Mouse (Mus musculus): Measurements from ENCODE around the gene Zkscan14.
"Not testable (repeated sequence)": the region's sequence is repeated elsewhere in the genome, so short reads cannot be mapped to it uniquely, and the experiment has no call there.

Gene Zkscan14

GRCm38 (mm10) chr5:145201321-145201991, at the start of gene Zkscan14:
Zkscan14 (minus strand) TSS chr5:145201868.
- in situ Hi-C loops (cut with MboI; ENCODE audit: low sequenced_read_pairs): no loop called here

DNA sequence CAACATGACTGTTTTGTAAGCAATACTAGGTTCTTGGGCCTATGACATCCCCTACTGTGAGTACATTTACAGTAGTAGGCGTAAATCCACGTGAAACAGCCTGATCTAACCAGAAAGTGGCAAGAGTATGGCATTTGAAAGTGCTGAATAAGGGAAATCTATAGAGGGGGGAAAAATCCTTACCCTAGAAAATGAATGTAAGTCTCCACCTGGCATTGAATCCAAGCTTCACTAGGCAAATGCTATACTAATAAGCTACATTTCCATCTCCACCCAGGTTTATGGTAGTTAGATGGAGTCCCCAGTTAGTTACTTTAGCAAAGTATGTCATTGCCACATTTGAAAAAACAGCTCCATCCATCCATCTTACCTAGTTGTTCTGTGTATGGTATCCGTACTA, 47.9 kb upstream of the Zkscan14 start:
- in situ Hi-C loops (cut with MboI; ENCODE audit: low sequenced_read_pairs): no loop called here

DNA sequence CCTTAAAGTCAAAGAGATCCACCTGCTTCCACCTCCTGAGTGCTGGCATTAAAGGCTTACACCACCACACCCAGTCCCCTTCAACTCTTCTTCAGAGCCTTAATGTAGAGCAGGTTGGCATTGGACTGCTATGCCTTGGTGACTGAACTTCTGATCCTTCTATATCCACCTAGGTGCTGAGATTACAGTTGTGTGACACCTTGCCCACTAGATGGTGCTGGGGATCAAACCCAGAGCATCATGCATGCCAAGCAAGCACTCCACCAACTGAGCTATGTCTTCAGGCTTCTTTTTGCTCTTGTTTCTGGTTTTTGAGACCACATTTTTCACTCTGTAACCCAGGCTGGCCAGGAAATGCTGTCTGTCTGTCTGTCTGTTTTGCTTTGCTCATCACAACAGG, 33.0 kb upstream of the Zkscan14 start:
- in situ Hi-C loops (cut with MboI; ENCODE audit: low sequenced_read_pairs): no loop called here

DNA sequence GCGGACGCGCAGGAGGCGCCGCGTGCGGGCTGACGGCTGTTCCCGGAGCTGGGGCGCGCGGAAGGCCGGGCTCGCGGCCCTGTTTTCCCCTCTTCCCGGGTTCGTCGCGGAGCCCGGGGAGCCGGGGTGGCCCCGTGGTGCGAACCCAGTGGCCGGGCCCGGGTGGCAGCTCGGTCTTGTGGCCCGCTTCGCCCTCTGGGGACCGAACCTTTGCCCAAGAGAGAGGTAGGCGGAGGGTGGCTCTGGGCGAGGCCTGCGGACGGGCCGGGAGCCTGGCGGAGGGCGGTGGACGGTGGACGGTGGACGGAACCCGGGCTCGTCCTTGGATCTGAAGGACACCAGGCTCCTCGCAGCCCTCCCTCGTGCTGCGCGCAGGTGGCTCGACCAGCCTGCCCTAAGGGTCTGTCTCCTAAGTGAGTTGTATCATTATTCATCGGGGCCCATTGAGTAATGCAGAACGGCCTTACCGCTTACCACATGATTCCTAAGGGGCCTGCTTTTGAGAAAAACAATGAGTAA, 30.3 kb upstream of the Zkscan14 start:
- in situ Hi-C loops (cut with MboI; ENCODE audit: low sequenced_read_pairs): no loop called here

GRCm38 (mm10) chr5:145231367-145231871, 29.8 kb upstream of the Zkscan14 start, which contains the start of gene Zfp655:
Zfp655 (plus strand) TSS chr5:145231715.
- in situ Hi-C loops (cut with MboI; ENCODE audit: low sequenced_read_pairs): no loop called here

DNA sequence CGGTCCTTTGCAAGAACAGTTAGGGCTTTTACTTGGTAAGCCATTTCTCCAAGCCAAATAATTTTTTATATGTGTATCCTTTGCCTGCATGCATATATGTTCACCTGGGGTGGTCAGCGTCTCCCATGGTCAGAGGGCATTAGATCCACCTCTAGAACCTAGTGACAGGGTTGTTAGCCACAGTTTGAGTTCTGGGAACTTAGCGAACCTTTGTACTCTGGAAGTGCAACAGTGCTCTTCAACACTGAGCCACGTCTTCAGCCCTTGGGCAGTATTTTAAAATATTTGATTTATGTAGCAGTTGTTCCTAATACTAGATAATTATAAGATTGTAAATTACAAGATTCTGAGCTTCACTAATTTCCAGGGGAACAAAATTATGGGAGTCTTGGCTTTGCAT, 29.0 kb upstream of the Zkscan14 start:
- in situ Hi-C loops (cut with MboI; ENCODE audit: low sequenced_read_pairs): no loop called here

DNA sequence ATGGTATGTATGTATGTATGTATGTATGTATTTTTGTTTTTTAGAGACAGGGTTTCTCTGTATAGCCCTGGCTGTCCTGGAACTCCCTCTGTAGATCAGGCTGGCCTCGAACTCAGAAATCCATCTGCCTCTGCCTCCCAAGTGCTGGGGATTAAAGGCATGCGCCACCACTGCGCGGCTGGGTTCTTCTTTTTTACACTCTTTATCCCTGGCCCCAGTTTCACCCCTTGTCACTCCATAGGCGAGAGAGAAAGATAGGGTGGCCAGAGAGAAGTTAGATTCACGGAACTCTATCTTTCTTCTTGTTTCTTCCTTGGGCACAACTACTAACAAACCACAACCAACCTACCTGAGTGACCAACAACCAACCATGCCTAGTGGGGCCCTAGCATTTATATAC, 27.6 kb upstream of the Zkscan14 start:
- in situ Hi-C loops (cut with MboI; ENCODE audit: low sequenced_read_pairs): not testable (repeated sequence)

GRCm38 (mm10) chr5:145226453-145226852, 24.8 kb upstream of the Zkscan14 start:
- in situ Hi-C loops (cut with MboI; ENCODE audit: low sequenced_read_pairs): no loop called here

GRCm38 (mm10) chr5:145223395-145223794, 21.7 kb upstream of the Zkscan14 start:
- in situ Hi-C loops (cut with MboI; ENCODE audit: low sequenced_read_pairs): no loop called here

DNA sequence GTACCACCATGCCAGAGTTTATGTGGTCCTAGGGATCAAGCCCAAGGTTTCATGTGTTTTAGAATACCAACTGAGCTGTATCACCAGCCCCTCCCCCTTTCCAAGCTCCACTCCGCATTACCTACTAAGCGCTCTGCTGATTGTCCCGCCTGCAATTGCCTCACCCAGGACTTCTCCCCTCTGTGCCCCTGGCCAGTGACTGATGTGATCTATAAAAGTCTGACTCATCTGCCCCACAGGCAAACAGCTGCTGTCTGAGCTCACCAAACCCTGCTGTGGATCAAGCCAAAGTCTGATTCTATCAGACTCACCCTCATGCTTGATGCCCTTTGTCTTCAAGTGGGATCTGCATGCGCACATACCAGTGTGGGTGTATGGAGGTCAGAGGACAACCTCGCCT, 21.2 kb upstream of the Zkscan14 start:
- in situ Hi-C loops (cut with MboI; ENCODE audit: low sequenced_read_pairs): no loop called here

GRCm38 (mm10) chr5:145219981-145220380, 18.3 kb upstream of the Zkscan14 start:
- in situ Hi-C loops (cut with MboI; ENCODE audit: low sequenced_read_pairs): no loop called here

GRCm38 (mm10) chr5:145218671-145219070, 17.0 kb upstream of the Zkscan14 start:
- in situ Hi-C loops (cut with MboI; ENCODE audit: low sequenced_read_pairs): no loop called here

- in situ Hi-C loops (cut with MboI; ENCODE audit: low sequenced_read_pairs): no loop called here
Measured at GRCm38 (mm10) chr5:145218206-145218605, 16.5 kb upstream of the Zkscan14 start.

DNA sequence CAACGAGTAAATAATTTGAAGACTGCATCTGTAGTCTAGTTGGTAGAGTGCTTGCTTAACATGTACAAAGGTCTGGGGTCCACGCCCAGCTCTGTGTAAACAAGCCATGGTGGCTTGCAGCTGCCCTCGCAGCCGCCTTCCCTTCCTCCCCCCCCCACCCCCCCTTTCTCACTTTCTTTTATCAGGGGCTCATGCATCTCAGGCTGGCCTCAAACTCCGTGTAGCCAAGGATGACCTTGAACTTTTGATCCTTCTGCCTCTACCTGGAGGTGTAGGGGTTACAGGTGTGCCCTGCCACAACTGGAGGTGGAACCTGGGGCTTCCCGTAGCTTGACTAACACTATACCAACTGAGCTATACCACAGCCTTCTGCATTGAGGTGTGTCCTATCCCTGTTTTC, 16.1 kb upstream of the Zkscan14 start:
- in situ Hi-C loops (cut with MboI; ENCODE audit: low sequenced_read_pairs): no loop called here

GRCm38 (mm10) chr5:145214679-145215078, 13.0 kb upstream of the Zkscan14 start:
- in situ Hi-C loops (cut with MboI; ENCODE audit: low sequenced_read_pairs): no loop called here

DNA sequence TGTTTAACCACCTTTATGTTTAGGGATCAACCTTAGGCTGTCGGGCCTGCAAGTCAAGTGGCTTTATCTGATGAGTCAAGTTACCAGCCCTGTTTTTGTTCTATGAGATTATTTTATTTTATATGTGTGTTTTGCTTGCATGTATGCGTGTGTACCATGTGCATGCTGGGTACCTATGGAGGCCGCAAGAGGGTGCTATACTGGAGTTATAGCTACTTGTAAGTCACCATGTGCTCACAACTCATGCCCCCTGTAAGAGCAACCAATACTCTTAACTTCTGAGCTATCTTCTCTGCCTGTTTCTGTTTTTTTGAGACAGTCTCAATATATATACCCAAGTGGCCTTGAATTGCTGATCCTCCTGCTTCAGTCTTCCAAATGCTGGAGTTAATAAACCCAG, 11.8 kb upstream of the Zkscan14 start:
- in situ Hi-C loops (cut with MboI; ENCODE audit: low sequenced_read_pairs): no loop called here

DNA sequence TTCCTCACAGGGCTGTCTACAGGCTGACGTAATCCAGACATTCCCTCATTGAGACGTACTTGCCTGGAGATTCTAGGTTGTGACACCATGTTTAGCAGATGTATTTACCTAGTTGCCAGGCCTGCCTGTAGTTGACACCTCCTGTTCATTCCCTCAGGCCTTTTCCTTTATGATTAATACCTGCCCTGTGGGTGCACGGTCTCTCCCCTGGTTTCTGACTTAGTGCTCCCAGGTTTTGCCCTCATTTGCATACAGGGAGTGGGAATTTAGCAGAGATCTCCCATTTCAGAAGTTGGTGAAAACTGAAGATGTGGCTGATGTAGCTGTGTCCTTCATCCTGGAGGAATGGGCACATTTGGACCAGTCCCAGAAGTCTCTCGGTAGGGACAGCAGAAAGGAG, 10.5 kb upstream of the Zkscan14 start:
- in situ Hi-C loops (cut with MboI; ENCODE audit: low sequenced_read_pairs): no loop called here

- in situ Hi-C loops (cut with MboI; ENCODE audit: low sequenced_read_pairs): no loop called here
Measured at GRCm38 (mm10) chr5:145211340-145211739, 9.7 kb upstream of the Zkscan14 start.

GRCm38 (mm10) chr5:145208391-145208790, 6.7 kb upstream of the Zkscan14 start:
- in situ Hi-C loops (cut with MboI; ENCODE audit: low sequenced_read_pairs): not testable (repeated sequence)

DNA sequence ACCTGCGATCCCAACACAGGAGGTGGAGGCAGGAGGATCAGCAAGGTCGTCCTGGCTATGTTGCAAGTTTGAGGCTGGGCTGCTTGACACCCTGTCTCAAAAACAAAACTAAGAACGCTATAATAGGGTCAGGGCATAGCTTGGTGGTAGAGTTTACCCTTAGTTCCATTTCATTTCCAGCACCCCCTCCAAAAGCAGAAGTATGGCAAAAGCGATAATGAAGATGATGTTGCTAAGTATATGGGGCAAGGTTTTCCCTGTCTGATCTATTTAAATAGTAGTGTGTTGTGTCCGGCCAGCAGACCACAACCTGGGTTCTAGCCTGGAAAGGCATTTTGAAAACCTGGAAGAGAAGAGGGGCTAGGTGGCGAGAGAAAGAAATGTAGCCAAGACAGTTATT, 6.3 kb upstream of the Zkscan14 start:
- in situ Hi-C loops (cut with MboI; ENCODE audit: low sequenced_read_pairs): no loop called here

- in situ Hi-C loops (cut with MboI; ENCODE audit: low sequenced_read_pairs): no loop called here
Measured at GRCm38 (mm10) chr5:145207385-145207784, 5.7 kb upstream of the Zkscan14 start.

GRCm38 (mm10) chr5:145205041-145205440, 3.4 kb upstream of the Zkscan14 start:
- in situ Hi-C loops (cut with MboI; ENCODE audit: low sequenced_read_pairs): no loop called here
